Mouse (Mus musculus) liver, embryonic 16.5 days (tissue): ENCODE results near the gene Tbc1d22a. TPM values are rescaled to one million over a fixed set of nuclear protein-coding genes. Genes with fewer than 3 reads are reported as not detected.

Experiments used
- ATAC-seq: fragments of 200-750 bp; cut with Nextera tagmentation; 2 replicates; pipeline ENCODE4 v1.8.0; 2017; ENCODE audit warnings: low read depth, mild to moderate bottlenecking, moderate number of reproducible peaks, moderate library complexity
- H3K27ac ChIP-seq: fragments of 300-500 bp; sonication (generic); 2 replicates; pipeline ENCODE4 v1.5.1; 2014; ENCODE audit warnings: mild to moderate bottlenecking, low read length
- H3K27me3 ChIP-seq: fragments of 300-500 bp; sonication (generic); 2 replicates; pipeline ENCODE4 v1.6.1; 2014; ENCODE audit warnings: low read depth, low read length, mixed read lengths; ENCODE audit not compliant: control insufficient read depth, insufficient read depth
- H3K36me3 ChIP-seq: fragments of 300-500 bp; sonication (generic); 2 replicates; pipeline ENCODE4 v1.6.1; 2014; ENCODE audit warnings: mild to moderate bottlenecking; ENCODE audit not compliant: control insufficient read depth, insufficient read depth
- H3K4me1 ChIP-seq: fragments of 300-500 bp; sonication (generic); 2 replicates; pipeline ENCODE4 v1.6.1; 2014; ENCODE audit warnings: low read depth, low read length, mixed read lengths; ENCODE audit not compliant: control insufficient read depth
- H3K4me2 ChIP-seq: fragments of 300-500 bp; sonication (generic); 2 replicates; pipeline ENCODE4 v1.6.1; 2014; ENCODE audit warnings: low read depth, low read length, mixed read lengths
- H3K4me3 ChIP-seq: fragments of 300-500 bp; sonication (generic); 2 replicates; pipeline ENCODE4 v1.5.1; 2014; ENCODE audit warnings: low read depth, mild to moderate bottlenecking, low read length
- H3K9ac ChIP-seq: fragments of 300-500 bp; sonication (generic); 2 replicates; pipeline ENCODE4 v1.6.1; 2014; ENCODE audit warnings: low read depth, low read length
- H3K9me3 ChIP-seq: fragments of 300-500 bp; sonication (generic); replicated peaks from 2 replicates; pipeline ENCODE4 v1.6.1; 2016; ENCODE audit warnings: low read length; ENCODE audit not compliant: control insufficient read depth
- WGBS: fragments of 180-500 bp; shearing (Covaris S2); extraction: QIAGEN DNeasy Blood & Tissue Kit; methylation state at CpG from one replicate; pipeline ENCODE4 v1.1.7; 2014; ENCODE audit not compliant: insufficient replicate concordance; 5-methylcytosine and 5-hydroxymethylcytosine counted together
- polyA plus RNA-seq: library from polyadenylated mRNA; unstranded; fragments of >200 nt; fragmentation: Nextera tagmentation; extraction: Ambion mirVana; gene quantifications from 2 replicates; pipeline ENCODE4 v1.2.1, GENCODE M21; 2015

The Tbc1d22a gene
- polyA plus RNA-seq, 1 experiment from 2014 or later: 8.1 TPM

DNA sequence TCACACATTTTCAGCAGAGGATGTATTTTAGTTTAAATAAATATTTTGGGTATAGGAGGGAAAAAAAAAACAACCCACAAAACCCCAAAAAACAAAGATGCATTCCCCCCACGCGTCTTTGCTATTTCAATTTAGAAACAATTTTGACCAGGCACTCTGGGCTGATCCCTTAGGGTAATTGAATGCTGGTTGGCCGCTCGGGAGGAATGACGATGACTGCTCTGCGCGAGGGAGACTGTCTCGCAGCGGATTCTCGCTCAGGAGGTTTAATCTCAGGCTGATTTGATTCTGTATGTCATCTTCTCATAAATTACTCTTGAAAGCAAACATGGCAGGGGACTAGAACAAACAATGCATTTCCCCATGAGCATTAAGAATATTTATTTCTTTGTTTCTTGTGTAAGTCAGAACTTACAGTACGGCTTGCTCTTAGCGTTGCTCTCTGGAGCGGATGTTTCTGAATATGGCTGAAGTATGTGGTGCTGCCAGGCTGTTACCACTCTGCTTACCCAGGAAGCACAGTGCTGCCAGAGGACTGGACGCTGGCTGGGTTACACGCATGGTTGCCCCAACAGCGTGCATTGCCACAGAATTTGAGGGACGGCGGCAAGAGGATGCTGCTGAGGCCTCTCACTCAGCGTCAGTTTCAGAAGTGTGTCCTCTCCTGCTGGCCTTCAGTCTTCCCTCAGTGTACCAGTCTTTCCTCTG is 106.7 kb downstream of the Tbc1d22a start:
- ATAC-seq: no peak
- Histone ChIP-seq H3K4me1 (no peaks in the 10 kb centered on the region), H3K9ac (no peak overlapping the region), H3K27ac (no peak overlapping the region), H3K9me3 (no peaks in the 10 kb centered on the region), H3K27me3 (no peaks in the 10 kb centered on the region), H3K36me3 (no peaks in the 10 kb centered on the region), H3K4me2 (no peak overlapping the region), H3K4me3 (no peak overlapping the region)
- 86% methylated on average over 19 of the region's 19 CpGs for WGBS

- Histone ChIP-seq H3K36me3 (no peaks in the 10 kb centered on the region), H3K4me2 (no peak overlapping the region), H3K9ac (no peak overlapping the region), H3K4me3 (no peak overlapping the region), H3K9me3 (no peaks in the 10 kb centered on the region), H3K4me1 (no peaks in the 10 kb centered on the region), H3K27me3 (no peaks in the 10 kb centered on the region), H3K27ac (no peak overlapping the region)
- 68% methylated on average over 4 of the region's 4 CpGs for WGBS
- no peak for ATAC-seq
Observed at GRCm38 (mm10) chr15:86326341-86326740, 112.1 kb downstream of the Tbc1d22a start.

DNA sequence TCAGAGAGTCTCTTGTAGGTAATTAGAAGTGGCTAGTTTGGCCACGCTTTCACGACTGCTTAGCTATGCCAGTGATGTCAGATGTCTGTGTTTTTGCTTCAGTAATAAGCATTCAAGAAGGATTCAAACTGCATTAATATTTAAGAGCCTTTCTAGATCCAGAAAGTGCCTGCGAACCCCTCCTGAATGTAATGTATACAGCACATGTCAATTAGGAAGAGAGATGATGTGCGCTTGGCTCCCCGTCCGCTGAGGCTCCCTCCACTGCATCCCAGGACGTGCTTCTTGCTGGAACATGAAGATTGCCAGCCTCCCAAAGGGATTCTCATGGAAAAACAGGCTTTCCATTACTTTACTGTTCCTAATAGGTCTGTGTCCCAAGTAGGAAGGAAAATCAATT is 115.7 kb downstream of the Tbc1d22a start:
- H3K27ac ChIP-seq: no peak overlapping the region
- H3K36me3 ChIP-seq: no peaks in the 10 kb centered on the region
- H3K27me3 ChIP-seq: no peaks in the 10 kb centered on the region
- H3K9ac ChIP-seq: no peak overlapping the region
- no peak overlapping the region for H3K4me3 ChIP-seq
- no peak for ATAC-seq
- no peaks in the 10 kb centered on the region for H3K9me3 ChIP-seq
- no peaks in the 10 kb centered on the region for H3K4me1 ChIP-seq
- WGBS: 78% methylated on average over 7 of the region's 7 CpGs
- H3K4me2 ChIP-seq: no peak overlapping the region

DNA sequence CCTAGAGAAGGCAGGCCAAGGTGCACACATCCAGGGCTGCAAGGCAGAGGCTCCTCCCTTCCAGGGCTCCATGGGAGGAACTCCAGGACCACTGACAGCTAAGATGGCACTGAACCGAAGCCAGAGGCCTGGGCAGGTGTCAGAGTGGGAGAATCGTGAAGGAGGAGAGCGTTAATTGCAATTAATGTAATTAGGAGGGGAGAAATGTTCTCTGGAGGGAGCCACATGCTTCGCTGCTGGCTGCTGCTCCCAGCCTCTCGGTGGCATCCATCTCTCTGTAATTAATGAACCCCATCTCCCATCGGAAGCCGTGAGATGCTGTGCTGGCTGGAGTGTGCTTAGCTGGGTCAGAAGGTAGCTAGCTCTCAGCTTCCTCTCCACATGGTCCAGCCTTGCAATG is 116.2 kb downstream of the Tbc1d22a start:
- Histone ChIP-seq H3K9ac (no peak overlapping the region), H3K4me1 (no peaks in the 10 kb centered on the region), H3K27me3 (no peaks in the 10 kb centered on the region), H3K27ac (no peak overlapping the region), H3K9me3 (no peaks in the 10 kb centered on the region), H3K36me3 (no peaks in the 10 kb centered on the region), H3K4me3 (no peak overlapping the region), H3K4me2 (no peak overlapping the region)
- 72% methylated on average over 7 of the region's 7 CpGs for WGBS
- no peak for ATAC-seq

DNA sequence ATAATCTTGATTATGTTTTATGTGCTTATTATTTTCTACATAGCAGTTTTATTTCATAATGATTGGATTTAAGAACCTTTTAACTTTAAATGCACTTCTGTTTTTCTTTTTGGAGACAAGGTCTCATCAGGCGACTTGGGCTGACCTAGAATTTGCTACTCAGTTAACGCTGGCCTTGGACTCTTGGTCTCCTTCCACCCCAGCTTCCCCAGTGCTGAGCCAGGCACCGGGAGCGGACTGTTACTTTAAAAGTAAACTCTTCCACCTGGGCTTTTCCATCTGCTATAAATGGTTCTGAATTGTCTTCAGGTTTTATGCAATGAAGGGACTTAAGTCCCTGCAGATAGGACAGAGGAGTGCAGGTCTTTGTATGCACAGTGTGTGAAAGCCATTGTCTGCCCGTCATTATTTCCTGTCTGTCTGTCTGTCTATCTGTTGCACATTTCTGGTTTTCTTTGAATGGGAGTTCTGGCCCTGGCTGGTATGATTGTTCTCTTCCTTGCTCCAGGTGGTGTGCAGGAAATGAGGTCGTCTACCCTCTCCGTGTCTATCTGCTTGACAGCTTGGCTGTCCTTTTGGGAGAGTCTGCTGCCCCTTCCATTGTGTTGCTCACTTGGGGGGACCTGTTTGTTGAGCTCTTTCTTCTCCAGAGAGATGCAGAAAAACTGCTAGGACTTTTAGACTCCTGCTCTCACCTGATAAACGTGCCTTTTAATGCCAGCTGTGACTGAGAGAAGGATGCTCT is 117.4 kb downstream of the Tbc1d22a start:
- Histone ChIP-seq H3K4me1 (no peaks in the 10 kb centered on the region), H3K36me3 (no peaks in the 10 kb centered on the region), H3K9me3 (no peaks in the 10 kb centered on the region), H3K4me3 (no peak overlapping the region), H3K4me2 (no peak overlapping the region), H3K27ac (no peak overlapping the region), H3K27me3 (no peaks in the 10 kb centered on the region), H3K9ac (no peak overlapping the region)
- WGBS: 59% methylated on average over 8 of the region's 8 CpGs
- no peak for ATAC-seq

DNA sequence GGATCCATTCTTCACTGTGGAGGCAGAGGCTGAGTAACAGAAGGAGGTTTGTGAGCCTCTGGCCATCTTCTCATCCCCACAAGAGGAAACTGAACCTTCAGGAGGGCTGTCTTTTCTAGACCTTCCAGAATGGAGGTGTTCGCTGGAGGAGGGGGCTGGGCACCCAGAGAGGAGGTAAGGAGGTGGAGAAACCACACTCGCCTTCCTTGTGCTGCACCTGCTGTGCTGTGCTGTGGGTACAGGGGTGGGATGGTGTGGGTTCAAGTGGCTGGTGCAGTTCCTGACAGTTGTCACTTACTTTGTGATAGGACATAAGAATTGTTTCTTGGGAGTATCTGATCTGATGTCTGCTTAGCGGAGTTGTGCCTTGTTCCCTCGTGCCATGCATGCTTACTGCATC is 118.9 kb downstream of the Tbc1d22a start:
- H3K36me3 ChIP-seq: no peaks in the 10 kb centered on the region
- 71% methylated on average over 4 of the region's 4 CpGs for WGBS
- H3K4me3 ChIP-seq: no peak overlapping the region
- H3K4me2 ChIP-seq: no peak overlapping the region
- no peak overlapping the region for H3K27ac ChIP-seq
- no peaks in the 10 kb centered on the region for H3K4me1 ChIP-seq
- no peak overlapping the region for H3K9ac ChIP-seq
- no peaks in the 10 kb centered on the region for H3K27me3 ChIP-seq
- H3K9me3 ChIP-seq: no peaks in the 10 kb centered on the region
- ATAC-seq: no peak

DNA sequence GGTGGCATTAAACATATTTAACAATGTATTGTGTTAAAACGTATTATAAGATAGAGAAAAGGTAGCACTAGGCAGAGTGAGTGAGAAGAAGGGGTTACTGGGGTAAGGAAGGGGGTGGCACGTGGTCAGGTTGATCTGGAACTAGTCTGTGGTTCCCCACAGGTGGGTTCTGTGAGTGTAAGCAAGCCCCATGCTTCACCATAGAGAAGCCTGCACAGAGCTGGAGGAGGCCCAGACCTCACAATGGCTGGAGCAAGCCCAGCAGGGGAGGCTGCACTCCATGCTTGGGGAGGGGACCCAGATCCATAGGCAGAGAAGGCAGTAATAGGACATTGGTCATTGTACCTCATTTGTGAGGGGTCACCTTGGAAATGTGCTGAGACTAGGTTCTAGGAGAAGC is 119.3 kb downstream of the Tbc1d22a start:
- WGBS: 56% methylated on average over 2 of the region's 2 CpGs
- Histone ChIP-seq H3K4me2 (no peak overlapping the region), H3K36me3 (no peaks in the 10 kb centered on the region), H3K27ac (no peak overlapping the region), H3K27me3 (no peaks in the 10 kb centered on the region), H3K9me3 (no peaks in the 10 kb centered on the region), H3K4me1 (no peaks in the 10 kb centered on the region), H3K9ac (no peak overlapping the region), H3K4me3 (no peak overlapping the region)
- ATAC-seq: no peak

GRCm38 (mm10) chr15:86334276-86334675 is 120.0 kb downstream of the Tbc1d22a start:
- no peaks in the 10 kb centered on the region for H3K9me3 ChIP-seq
- WGBS: 73% methylated on average over 4 of the region's 4 CpGs
- ATAC-seq: no peak

GRCm38 (mm10) chr15:86334745-86335144 is 120.5 kb downstream of the Tbc1d22a start:
- whole genome bisulfite sequencing: 78% methylated on average over 9 of the region's 9 CpGs
- H3K4me2 ChIP-seq: no peak overlapping the region
- no peak overlapping the region for H3K9ac ChIP-seq
- H3K36me3 ChIP-seq: no peaks in the 10 kb centered on the region
- H3K4me3 ChIP-seq: no peak overlapping the region
- no peaks in the 10 kb centered on the region for H3K27me3 ChIP-seq
- H3K9me3 ChIP-seq: no peaks in the 10 kb centered on the region
- no peak overlapping the region for H3K27ac ChIP-seq
- H3K4me1 ChIP-seq: no peaks in the 10 kb centered on the region
- no peak for ATAC-seq

More at GRCm38 (mm10) chr15:86334276-86334675, 120.0 kb downstream of the Tbc1d22a start:
- no peak overlapping the region for H3K9ac ChIP-seq
- no peaks in the 10 kb centered on the region for H3K4me1 ChIP-seq
- no peak overlapping the region for H3K4me3 ChIP-seq
- no peak overlapping the region for H3K27ac ChIP-seq
- no peak overlapping the region for H3K4me2 ChIP-seq
- H3K27me3 ChIP-seq: no peaks in the 10 kb centered on the region
- no peaks in the 10 kb centered on the region for H3K36me3 ChIP-seq
